Mouse (Mus musculus) liver, embryonic 14.5 days (tissue): Measurements from ENCODE around the gene St6galnac3.

Source experiments
- CTCF ChIP-seq: IDR thresholded peaks from 2 replicates; pipeline ENCODE4 v1.5.1; 2016; ENCODE audit warnings: antibody characterized with exemption, low read depth, control low read depth
- EP300 ChIP-seq: IDR thresholded peaks from 2 replicates; pipeline ENCODE4 v1.6.1; 2016; ENCODE audit warnings: antibody characterized with exemption, low read depth

- TF ChIP-seq CTCF (no peak), EP300 (no peak)
These were observed 370.0 kb downstream of the St6galnac3 start for GRCm38 (mm10) chr3:153354988-153355297.
